Mouse (Mus musculus) intestine, embryonic 14.5 days (tissue): ENCODE data around the gene Npy. TPM values are rescaled to one million over a fixed set of nuclear protein-coding genes. Genes with fewer than 3 reads are reported as not detected.

Experiments used
- ATAC-seq: fragments of 200-750 bp; cut with Nextera tagmentation; replicated peaks from 2 replicates; pipeline ENCODE4 v1.8.0; 2017; ENCODE audit warnings: low read depth, moderate number of reproducible peaks, moderate TSS enrichment, moderate library complexity; ENCODE audit not compliant: low FRiP score, low TSS enrichment
- DNase-seq: peaks from one replicate; pipeline ENCODE4 v3.0.0-alpha.2; 2018; ENCODE audit warnings: low spot score
- H3K27ac ChIP-seq: fragments of 300-500 bp; sonication (generic); 2 replicates; pipeline ENCODE4 v1.5.1; 2014; ENCODE audit warnings: low read depth, mild to moderate bottlenecking, control low read depth
- H3K27me3 ChIP-seq: fragments of 300-500 bp; sonication (generic); replicated peaks from 2 replicates; pipeline ENCODE4 v1.6.1; 2014; ENCODE audit warnings: low read length, control low read depth; ENCODE audit not compliant: control insufficient read depth, insufficient read depth
- H3K36me3 ChIP-seq: fragments of 300-500 bp; sonication (generic); 2 replicates; pipeline ENCODE4 v1.6.1; 2014; ENCODE audit warnings: low read length, control low read depth; ENCODE audit not compliant: control insufficient read depth, insufficient read depth
- H3K4me1 ChIP-seq: fragments of 300-500 bp; sonication (generic); replicated peaks from 2 replicates; pipeline ENCODE4 v1.6.1; 2014; ENCODE audit warnings: low read length, control low read depth, mixed read lengths; ENCODE audit not compliant: control insufficient read depth, insufficient read depth
- H3K4me2 ChIP-seq: fragments of 300-500 bp; sonication (generic); 2 replicates; pipeline ENCODE4 v1.6.1; 2014; ENCODE audit warnings: low read length
- H3K4me3 ChIP-seq: fragments of 300-500 bp; sonication (generic); 2 replicates; pipeline ENCODE4 v1.5.1; 2014; ENCODE audit warnings: low read depth, low read length, control low read depth, mixed read lengths
- H3K9ac ChIP-seq: fragments of 300-500 bp; sonication (generic); 2 replicates; pipeline ENCODE4 v1.6.1; 2014; ENCODE audit warnings: mild to moderate bottlenecking, low read length
- H3K9me3 ChIP-seq: fragments of 300-500 bp; sonication (generic); 2 replicates; pipeline ENCODE4 v1.6.1; 2016; ENCODE audit warnings: low read length, control low read depth; ENCODE audit not compliant: control insufficient read depth
- WGBS: fragments of 180-500 bp; shearing (Covaris S2); extraction: QIAGEN DNeasy Blood & Tissue Kit; methylation state at CpG from one replicate; pipeline ENCODE4 v1.1.7; 2014; 5-methylcytosine and 5-hydroxymethylcytosine counted together
- polyA plus RNA-seq: library from polyadenylated mRNA; unstranded; fragments of >200 nt; fragmentation: Nextera tagmentation; extraction: Ambion mirVana; gene quantifications from 2 replicates; pipeline ENCODE4 v1.2.1, GENCODE M21; 2014

The Npy gene
- polyA plus RNA-seq, 1 experiment from 2014 or later: 4.9 TPM

DNA sequence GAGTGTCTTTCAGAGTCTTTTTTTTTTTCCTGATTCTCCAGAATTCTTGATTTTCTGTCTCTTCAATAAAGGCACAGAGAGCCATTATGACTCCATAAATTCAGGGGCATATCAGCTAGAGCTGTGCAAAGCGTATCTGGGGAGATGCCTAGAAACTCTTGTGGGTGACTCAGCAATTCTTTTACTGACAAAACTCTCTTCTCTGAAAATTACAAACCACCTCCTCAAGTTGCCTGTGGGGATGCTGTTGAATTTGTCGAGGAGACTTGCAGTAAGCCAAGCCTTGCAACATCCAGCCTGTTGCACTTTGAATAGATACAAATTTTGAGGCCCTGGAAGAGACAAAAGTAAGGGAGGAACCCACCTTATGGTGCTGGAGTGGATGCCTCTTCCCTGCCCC lies 34.3 kb downstream of the Npy start:
- H3K4me1 ChIP-seq: no peaks in the 10 kb centered on the region
- ATAC-seq (no peak), DNase-seq (no peak)
- no peaks in the 10 kb centered on the region for H3K9me3 ChIP-seq
- H3K4me3 ChIP-seq: no peak overlapping the region
- no peak overlapping the region for H3K9ac ChIP-seq
- H3K27me3 ChIP-seq: no peaks in the 10 kb centered on the region
- H3K36me3 ChIP-seq: no peaks in the 10 kb centered on the region
- 56% methylated on average over 2 of the region's 2 CpGs for WGBS
- no peak overlapping the region for H3K27ac ChIP-seq
- H3K4me2 ChIP-seq: no peak overlapping the region

DNA sequence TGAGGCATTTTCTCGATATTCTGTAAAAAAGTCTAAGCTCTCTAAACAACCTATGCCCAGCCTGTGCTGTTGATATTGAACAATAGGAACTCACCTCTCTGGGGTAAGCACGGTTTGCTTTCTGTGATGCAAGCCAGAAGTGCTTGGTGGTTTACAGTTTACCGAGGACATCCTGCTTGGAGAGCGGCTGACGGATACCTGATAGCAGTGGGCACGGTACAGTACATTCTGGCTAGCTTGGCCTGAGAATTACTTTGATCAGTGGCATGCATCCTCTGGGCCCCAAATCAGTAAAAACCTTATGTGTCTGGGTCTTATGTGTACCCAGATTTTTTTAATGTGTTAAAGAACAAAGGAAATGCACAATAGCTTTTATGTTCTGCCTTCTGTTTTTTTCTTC lies 45.1 kb downstream of the Npy start:
- no peak overlapping the region for H3K9ac ChIP-seq
- ATAC-seq (no peak), DNase-seq (no peak)
- no peaks in the 10 kb centered on the region for H3K36me3 ChIP-seq
- WGBS: 40% methylated on average over 6 of the region's 6 CpGs
- H3K9me3 ChIP-seq: no peaks in the 10 kb centered on the region
- no peak overlapping the region for H3K27ac ChIP-seq
- H3K4me2 ChIP-seq: no peak overlapping the region
- no peak overlapping the region for H3K4me3 ChIP-seq
- no peaks in the 10 kb centered on the region for H3K27me3 ChIP-seq
- no peaks in the 10 kb centered on the region for H3K4me1 ChIP-seq

DNA sequence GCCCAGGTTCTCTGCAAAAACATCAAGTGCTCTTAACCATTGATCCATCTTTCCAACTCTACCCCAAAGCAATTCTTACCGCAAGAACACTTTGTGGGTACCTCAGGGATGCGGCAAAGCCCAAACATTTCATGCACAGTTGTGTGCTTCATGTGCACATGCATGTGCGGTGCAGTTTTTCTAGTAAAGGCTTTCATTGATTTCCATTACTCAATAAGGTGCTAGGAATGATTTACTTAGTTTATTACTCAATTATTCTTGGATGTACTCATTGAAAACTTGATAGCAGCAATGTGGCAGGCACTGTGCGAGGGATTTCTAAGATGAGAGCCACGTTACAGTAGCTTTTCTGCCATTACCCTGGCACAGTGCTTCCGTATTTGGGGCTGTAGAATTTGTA lies 48.6 kb downstream of the Npy start:
- H3K9ac ChIP-seq: no peak overlapping the region
- H3K9me3 ChIP-seq: no peaks in the 10 kb centered on the region
- ATAC-seq: no peak
- no peak for DNase-seq
- WGBS: 90% methylated on average over 6 of the region's 6 CpGs
- H3K27me3 ChIP-seq: no peaks in the 10 kb centered on the region
- no peaks in the 10 kb centered on the region for H3K4me1 ChIP-seq
- no peak overlapping the region for H3K27ac ChIP-seq
- no peak overlapping the region for H3K4me3 ChIP-seq
- no peaks in the 10 kb centered on the region for H3K36me3 ChIP-seq
- no peak overlapping the region for H3K4me2 ChIP-seq

DNA sequence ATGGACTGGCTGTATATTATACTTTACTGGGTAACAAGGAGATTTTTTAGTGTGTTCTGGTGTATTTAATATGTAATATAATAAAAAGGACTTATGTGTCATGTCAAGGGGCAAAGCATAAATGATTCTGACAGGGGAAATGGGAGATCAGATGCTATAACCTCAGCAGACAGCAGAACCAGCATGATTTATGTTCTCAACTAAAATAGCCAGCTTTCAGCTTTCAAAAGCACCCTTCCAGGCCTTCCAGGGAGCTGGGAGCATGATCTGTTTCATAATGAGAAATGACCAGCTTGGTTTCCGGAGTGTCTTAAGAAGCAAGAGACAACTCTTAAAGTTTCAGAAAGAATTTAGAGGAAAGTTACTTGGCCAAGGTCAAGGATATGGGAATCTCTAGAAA lies 51.0 kb downstream of the Npy start:
- WGBS: 43% methylated on average over 1 of the region's 1 CpGs
- Histone ChIP-seq H3K27ac (no peak overlapping the region), H3K27me3 (no peaks in the 10 kb centered on the region), H3K4me2 (no peak overlapping the region), H3K9me3 (no peaks in the 10 kb centered on the region), H3K4me1 (no peaks in the 10 kb centered on the region), H3K36me3 (no peaks in the 10 kb centered on the region), H3K9ac (no peak overlapping the region), H3K4me3 (no peak overlapping the region)
- ATAC-seq (no peak), DNase-seq (no peak)

DNA sequence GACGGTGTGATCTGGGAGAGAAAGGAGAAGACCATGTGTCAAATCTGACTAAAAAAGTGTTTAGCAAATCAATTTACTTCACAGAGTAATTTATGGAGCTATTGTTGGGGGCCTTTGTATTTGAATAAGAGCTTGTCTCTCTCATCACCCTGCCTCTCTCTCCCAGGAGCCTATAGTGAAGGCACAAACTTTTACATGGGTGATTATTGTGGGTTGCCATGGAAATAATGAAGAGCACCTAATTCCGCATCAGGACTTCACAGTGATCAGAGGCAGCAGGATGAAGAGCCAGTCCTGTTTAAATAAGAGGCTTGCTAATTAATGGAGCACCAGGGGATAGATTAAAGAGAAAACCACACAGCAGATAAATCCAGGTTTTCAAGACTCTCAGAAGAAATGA lies 52.6 kb downstream of the Npy start:
- no peak for ATAC-seq

GRCm38 (mm10) chr6:49875791-49876190 lies 53.3 kb downstream of the Npy start:
- Histone ChIP-seq H3K9ac (no peak overlapping the region), H3K4me2 (no peak overlapping the region), H3K4me1 (no peaks in the 10 kb centered on the region), H3K9me3 (no peaks in the 10 kb centered on the region), H3K27ac (no peak overlapping the region), H3K27me3 (no peaks in the 10 kb centered on the region), H3K36me3 (no peaks in the 10 kb centered on the region), H3K4me3 (no peak overlapping the region)
- ATAC-seq (no peak), DNase-seq (no peak)
- 47% methylated on average over 6 of the region's 6 CpGs for WGBS

More for the DNA sequence above, 52.6 kb downstream of the Npy start:
- H3K27me3 ChIP-seq: no peaks in the 10 kb centered on the region
- H3K9me3 ChIP-seq: no peaks in the 10 kb centered on the region
- DNase-seq: no peak
- H3K4me1 ChIP-seq: no peaks in the 10 kb centered on the region
- no peak overlapping the region for H3K27ac ChIP-seq
- 71% methylated on average over 2 of the region's 2 CpGs for WGBS
- H3K4me2 ChIP-seq: no peak overlapping the region
- no peak overlapping the region for H3K4me3 ChIP-seq
- no peak overlapping the region for H3K9ac ChIP-seq
- H3K36me3 ChIP-seq: no peaks in the 10 kb centered on the region
